Mouse (Mus musculus): ENCODE data around the gene Med18.

Med18 gene

DNA sequence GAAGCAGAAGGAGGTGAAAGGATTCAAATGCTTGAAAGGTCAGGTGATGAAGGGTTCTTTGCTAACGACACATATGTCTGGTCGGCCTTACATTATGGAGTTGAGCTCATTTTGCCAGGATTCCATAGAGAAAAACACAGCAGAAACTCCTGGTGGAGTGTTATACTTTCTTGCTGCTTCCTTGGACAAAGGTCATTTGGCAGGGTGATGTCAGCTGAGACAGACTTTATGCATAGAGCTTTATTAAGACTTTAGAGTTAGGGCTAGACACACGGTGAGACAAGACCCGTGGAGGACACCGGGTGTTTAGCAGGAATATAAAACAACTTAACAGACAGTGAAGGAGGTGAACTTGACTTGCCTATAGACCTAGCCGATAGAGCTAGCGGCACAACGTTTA is 14.1 kb upstream of the Med18 start:
- no peak for DNase-seq

DNA sequence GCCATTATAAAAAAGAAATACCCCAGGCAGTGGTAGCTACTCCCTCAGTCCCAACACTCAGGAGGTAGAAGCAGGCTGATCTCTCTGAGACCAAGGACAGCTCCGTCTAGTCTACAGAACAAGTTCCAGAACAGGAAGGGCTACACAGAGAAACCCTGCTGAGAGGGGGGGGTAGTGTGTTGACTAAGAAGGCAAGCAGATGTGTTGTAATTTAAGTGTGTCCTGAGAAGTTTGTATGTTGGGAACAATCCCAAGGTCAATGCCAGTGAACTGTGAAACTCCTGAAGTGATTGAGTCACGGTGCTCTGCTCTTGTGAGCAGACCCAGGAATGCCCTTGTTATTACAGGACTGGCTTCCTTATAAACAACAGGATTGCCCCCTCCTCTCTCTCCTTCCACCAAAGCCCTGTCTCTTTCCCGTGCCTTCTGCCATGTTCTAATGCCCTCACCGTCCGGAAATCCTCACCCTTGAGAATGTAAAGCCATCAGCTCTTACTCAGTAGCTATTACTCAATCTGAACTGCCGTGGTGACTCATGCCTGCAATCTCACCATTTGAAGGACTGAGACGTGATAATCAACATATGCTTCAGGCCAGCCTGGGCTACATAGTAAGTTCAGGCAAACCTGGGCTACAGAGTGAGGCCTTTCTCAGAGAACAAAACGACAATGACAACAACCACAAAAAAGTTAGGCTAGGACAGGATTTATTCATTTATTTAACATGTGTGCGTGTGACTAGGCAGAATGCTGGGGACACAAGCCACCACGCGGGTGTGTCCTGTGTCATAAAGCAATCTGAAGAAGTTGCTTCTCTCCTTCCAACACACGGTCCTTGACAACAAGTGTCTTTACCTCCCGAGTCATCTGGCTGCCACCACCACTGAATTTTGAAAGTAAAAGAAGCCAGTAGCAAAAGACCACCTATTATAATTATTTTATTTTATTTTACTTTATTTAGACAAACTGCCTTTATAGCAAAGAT is 12.5 kb upstream of the Med18 start:
- no peak for DNase-seq

- DNase-seq: no peak
Measured at GRCm38 (mm10) chr4:132474631-132475030, 10.9 kb upstream of the Med18 start.

GRCm38 (mm10) chr4:132473411-132473810 is 9.7 kb upstream of the Med18 start:
- DNase-seq: no peak

GRCm38 (mm10) chr4:132469873-132470272 is 6.2 kb upstream of the Med18 start:
- DNase-seq: no peak

DNA sequence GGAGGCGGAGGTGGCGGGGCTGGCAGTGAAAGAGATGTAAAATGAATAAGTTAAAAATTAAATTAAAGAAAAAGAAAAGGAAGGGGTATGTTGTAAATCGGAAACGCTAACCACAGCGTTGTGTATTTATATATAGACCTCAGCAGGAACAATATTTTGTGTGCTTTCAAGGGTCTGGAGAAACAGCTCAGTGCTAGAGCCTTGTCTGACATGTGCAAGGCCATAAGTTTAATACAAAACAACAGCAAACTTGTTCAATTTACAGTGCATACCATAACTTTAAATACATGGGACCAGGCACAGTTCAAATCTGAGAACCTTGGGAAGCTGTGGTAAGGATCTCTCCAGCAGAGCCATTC is 513 bp upstream of the Med18 start:
- no peak for DNase-seq

GRCm38 (mm10) chr4:132462836-132463235 is 885 bp downstream of the Med18 start:
- DNase-seq: no peak

GRCm38 (mm10) chr4:132460225-132460624 is 3.5 kb downstream of the Med18 start:
- no peak for DNase-seq

DNA sequence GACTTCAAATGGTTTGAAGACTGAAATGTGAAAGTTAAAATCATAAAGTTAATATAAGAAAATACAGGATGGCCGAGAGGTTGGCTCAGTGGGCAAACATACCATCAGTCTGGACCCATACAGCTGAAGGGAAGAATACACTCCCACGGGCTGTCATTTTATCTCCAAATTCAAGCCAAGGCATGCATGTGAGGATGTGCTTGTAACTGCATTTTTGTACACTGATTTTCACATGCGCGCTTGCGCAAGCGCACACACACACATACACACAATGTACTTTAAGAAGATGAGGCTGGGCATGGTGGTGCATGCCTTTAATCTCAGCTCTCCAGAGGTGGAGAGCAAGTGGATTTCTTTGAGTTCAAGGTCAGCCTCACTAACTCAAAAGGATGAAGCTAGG is 8.2 kb downstream of the Med18 start:
- no peak for DNase-seq

- DNase-seq: no peak
Measured at GRCm38 (mm10) chr4:132455146-132455545, 8.6 kb downstream of the Med18 start.

DNA sequence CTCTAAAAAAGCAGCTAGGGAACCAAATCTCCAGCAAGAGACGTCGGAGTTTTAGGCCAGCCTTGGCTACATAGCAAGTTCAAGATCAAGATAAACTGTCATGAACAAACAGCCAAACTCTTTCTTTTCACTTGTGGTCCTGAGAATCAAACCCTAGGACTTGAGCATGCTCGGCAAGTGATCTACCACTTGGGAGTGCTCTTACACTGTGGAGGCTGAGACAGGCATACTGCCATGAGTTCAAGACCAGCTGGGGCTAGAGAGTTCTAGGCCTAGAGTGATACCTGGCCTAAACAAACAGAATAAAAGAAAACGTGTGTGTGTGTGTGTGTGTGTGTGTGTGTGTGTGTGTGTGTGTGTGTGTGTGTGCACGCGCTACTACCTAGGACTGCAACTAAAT is 9.5 kb downstream of the Med18 start:
- no peak for DNase-seq

DNA sequence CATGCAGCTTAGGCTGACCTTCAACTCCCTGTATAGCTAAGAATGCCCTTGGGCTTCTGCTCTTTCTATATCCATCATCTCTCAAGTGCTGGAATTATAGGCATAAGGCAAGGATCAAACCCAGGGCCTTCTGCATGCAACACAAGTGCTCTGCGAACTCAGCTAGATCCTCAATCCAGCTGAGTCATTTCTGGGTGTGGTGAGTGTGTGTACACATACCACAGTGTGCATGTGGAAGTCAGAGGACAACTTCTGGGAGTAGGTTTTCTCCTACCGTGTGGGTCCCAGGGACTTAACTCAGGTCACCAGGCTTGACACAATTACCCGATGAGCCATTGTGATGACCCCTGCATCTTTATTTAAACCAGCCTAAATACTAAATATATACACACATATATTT is 13.9 kb downstream of the Med18 start:
- DNase-seq: no peak

- DNase-seq: no peak
Measured at GRCm38 (mm10) chr4:132446105-132446504, 17.6 kb downstream of the Med18 start.

DNA sequence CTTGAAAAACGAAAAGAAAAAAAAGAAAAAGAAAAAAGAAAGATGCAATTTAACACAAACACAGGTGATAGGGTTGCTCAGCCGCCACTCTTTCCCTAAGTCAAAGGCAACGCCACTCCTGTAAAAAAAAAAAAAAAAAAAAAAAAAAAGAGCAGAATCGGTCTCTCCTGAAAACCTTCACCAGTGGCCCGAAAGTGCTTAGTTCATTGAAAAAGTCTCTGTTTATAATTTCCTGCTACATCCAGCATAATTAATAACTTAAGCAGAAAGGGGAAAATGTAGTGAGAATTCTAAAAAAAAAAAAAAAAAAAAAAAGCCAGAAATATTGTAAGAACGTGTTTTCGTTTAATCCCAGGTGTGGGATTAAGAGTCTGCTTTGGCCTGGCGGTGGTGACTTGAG is 19.2 kb downstream of the Med18 start:
- DNase-seq: no peak

- DNase-seq: no peak
Measured at GRCm38 (mm10) chr4:132437857-132438256, 25.9 kb downstream of the Med18 start.

DNA sequence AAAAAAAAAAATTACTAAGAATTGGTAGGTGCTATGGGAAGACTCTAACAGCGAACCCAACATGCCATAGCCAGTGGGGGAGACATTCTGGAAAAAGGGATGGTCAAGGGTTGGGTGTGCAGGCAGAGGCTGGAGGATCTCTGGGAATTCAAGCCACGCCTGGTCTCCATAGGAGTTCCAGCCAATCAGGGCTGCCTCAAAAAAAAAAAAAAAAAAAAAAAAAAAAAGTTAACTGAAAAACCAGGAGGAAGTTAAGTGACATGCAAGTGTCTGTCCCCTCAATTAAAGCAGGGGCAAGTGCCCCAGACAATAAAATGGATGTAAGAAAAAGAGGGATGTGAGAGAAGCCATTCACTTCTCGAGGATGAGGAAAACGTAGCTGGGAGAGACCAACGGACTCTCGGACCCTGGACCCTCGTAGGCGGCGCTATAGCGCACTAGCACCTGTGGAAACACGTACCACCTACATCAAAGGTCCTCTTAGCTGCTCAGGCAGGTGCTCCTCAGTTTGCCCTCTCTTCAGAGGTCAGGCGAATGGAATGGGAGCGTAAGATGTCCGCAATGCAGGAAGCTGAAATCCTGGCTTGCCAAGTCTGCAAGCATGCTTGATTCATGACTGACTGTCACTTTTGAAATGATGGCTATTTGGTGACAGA is 30.9 kb downstream of the Med18 start:
- DNase-seq: no peak

- DNase-seq: no peak
Measured at GRCm38 (mm10) chr4:132428022-132428542, 35.6 kb downstream of the Med18 start.

- DNase-seq: no peak
Measured at GRCm38 (mm10) chr4:132427493-132427892, 36.2 kb downstream of the Med18 start.

- no peak for DNase-seq
Measured at GRCm38 (mm10) chr4:132426021-132426420, 37.7 kb downstream of the Med18 start.

DNA sequence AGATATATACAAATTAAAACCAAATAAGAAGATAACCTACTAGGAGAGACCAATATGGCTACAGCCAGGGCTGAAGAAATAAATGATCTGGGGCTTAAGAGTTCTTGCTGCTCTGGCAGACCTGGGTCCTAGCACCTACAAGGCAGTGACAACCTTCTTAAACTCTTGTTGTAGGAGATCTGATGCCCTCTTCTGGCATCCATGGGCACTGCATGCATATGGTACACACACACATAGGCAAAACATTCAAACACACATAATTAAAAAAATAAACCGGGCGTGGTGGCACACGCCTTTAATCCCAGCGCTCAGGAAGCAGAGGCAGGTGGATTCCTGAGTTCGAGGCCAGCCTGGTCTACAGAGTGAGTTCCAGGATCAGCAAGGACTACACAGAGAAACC is 39.0 kb downstream of the Med18 start:
- DNase-seq: peak in 1 of 2 experiments; percentile 10

DNA sequence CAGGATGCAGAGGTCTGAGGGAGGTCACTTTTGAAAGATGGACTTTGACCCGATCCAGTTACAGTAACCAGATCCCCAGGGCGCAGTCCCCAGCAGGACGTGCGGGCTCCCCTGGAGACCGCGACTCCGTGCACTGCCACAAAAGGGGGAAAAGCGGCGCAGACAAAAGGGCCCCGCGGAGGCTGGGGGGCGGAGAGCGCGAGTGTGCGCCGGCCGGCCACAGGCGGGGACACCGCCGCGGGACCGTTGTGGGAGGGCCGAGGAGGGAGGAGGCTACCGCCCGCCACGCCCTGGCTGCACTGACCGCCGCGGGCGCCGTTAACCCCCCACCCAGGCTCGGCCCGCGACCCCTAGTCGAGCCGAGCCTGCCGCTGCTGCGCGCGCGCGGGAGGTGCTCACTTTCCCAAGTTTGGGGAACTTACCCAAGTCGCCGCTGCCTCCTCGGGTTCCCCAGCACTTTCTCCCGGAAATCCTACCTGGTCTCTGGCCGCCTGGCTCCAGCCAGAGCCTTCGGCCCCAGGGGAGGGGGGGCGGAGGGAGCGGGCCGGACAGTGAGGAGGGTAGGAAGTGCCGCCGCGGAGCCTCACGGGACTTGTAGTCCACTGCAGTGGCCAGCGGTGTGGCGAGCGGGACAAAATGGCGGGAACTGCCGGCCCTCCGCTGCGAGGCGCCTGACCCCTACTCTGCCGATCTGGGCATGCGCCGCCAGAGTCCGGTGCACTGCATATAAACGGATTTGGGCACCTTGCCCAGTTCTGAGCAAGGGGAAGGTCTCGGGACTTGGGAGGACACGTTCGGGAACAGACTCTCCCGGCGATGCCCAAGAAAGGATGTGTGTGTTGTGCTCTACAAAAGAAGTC is 41.6 kb downstream of the Med18 start, which contains the start of gene Phactr4:
TSS of gene Phactr4 (minus strand) at position 567 of the 860 bp plus-strand sequence.
- peak; percentile 95 to 98 for DNase-seq

DNA sequence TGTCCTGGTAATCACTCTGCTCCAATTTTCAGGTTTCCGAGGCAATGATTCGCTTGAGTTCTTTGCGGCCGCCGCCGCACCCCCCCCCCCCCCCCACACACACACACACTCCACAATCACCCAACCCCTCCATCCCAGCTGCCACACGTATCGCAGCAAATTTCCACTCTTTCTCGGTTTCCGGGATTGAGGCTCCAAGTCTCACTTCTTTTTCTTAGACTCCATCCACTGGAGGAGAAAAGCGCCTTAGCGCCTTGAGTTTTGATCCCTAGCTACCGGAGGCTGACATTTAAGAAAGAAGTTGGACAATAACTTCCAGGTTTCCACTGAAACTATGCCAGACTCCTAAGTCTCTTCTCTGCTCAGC is 42.2 kb downstream of the Med18 start:
- peak in 1 of 2 experiments; percentile 11 for DNase-seq

DNA sequence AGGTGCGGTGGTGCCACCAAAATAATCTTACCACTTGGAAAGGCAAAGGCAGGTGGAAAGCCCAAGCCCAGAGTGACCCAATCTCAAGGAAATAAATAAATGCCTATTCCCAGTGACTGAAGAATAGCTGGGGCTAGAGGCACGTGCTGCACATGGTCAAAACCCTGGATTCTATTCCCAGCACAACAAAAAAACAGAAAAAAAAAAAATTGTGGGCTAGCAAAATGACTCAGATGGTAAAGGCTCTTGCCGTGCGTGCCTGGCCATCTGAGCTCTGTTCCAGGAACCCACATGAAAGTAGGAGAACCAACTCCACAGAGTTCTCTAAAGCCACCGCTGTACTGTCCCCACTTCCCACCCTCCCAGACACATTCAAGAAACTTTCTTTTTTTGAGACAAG is 43.2 kb downstream of the Med18 start:
- DNase-seq: no peak
